Mouse (Mus musculus) splenic B cell, adult 2 months (primary cell): ENCODE data around the gene Skor1.

ENCODE experiments used
- DNase-seq: peaks from one replicate; pipeline ENCODE4 v3.0.0-alpha.2; 2011; ENCODE audit warnings: low read depth, low spot score
- H3K27me3 ChIP-seq: 2 replicates; pipeline ENCODE4 v1.6.1; 2012; ENCODE audit warnings: mild to moderate bottlenecking, low read length, moderate library complexity, mixed read lengths; ENCODE audit not compliant: control insufficient read depth, poor library complexity, insufficient read depth, severe bottlenecking
- H3K36me3 ChIP-seq: 2 replicates; pipeline ENCODE4 v1.6.1; 2012; ENCODE audit warnings: mild to moderate bottlenecking, low read length, moderate library complexity, mixed read lengths; ENCODE audit not compliant: control insufficient read depth, poor library complexity, insufficient read depth, severe bottlenecking

Skor1 gene

GRCm38 (mm10) chr9:63099344-63099743 is 49.4 kb downstream of the Skor1 start:
- no peak for DNase-seq
- H3K27me3 ChIP-seq: no peaks in the 10 kb centered on the region
- no peaks in the 10 kb centered on the region for H3K36me3 ChIP-seq

- no peaks in the 10 kb centered on the region for H3K36me3 ChIP-seq
- no peaks in the 10 kb centered on the region for H3K27me3 ChIP-seq
- DNase-seq: no peak
Observed at GRCm38 (mm10) chr9:63098887-63099286, 49.9 kb downstream of the Skor1 start.

- no peaks in the 10 kb centered on the region for H3K27me3 ChIP-seq
- no peak for DNase-seq
- no peaks in the 10 kb centered on the region for H3K36me3 ChIP-seq
Observed at GRCm38 (mm10) chr9:63097204-63097603, 51.6 kb downstream of the Skor1 start.

- H3K27me3 ChIP-seq: no peaks in the 10 kb centered on the region
- no peak for DNase-seq
- H3K36me3 ChIP-seq: no peaks in the 10 kb centered on the region
Observed at GRCm38 (mm10) chr9:63094030-63094429, 54.7 kb downstream of the Skor1 start.

- Histone ChIP-seq H3K36me3 (no peaks in the 10 kb centered on the region), H3K27me3 (no peaks in the 10 kb centered on the region)
- no peak for DNase-seq
Observed at GRCm38 (mm10) chr9:63092567-63092966, 56.2 kb downstream of the Skor1 start.

- no peak for DNase-seq
- no peaks in the 10 kb centered on the region for H3K36me3 ChIP-seq
- H3K27me3 ChIP-seq: no peaks in the 10 kb centered on the region
Observed at GRCm38 (mm10) chr9:63091971-63092528, 56.7 kb downstream of the Skor1 start.

- no peak for DNase-seq
- Histone ChIP-seq H3K36me3 (no peaks in the 10 kb centered on the region), H3K27me3 (no peaks in the 10 kb centered on the region)
Observed at GRCm38 (mm10) chr9:63091101-63091921, 57.5 kb downstream of the Skor1 start.

- no peaks in the 10 kb centered on the region for H3K27me3 ChIP-seq
- DNase-seq: no peak
Observed at GRCm38 (mm10) chr9:63089141-63089540, 59.6 kb downstream of the Skor1 start.

More at GRCm38 (mm10) chr9:63089141-63089540, 59.6 kb downstream of the Skor1 start:
- H3K36me3 ChIP-seq: no peaks in the 10 kb centered on the region
